Mouse (Mus musculus) heart, adult 2 months (tissue): Measurements from ENCODE around the gene Gm30302.

Source experiments
- CTCF ChIP-seq: fragments of 200-600 bp; IDR thresholded peaks from 2 replicates; pipeline ENCODE4 v1.8.1; 2022; ENCODE audit warnings: antibody characterized with exemption, mild to moderate bottlenecking, moderate library complexity
- EP300 ChIP-seq: fragments of 200-500 bp; IDR thresholded peaks from 2 replicates; pipeline ENCODE4 v1.6.1; 2011; ENCODE audit warnings: low read depth, low read length, control low read depth; ENCODE audit not compliant: insufficient read depth

GRCm38 (mm10) chr13:49814958-49815357 lies 16.2 kb upstream of the Gm30302 start:
- no peak for TF ChIP-seq CTCF
- TF ChIP-seq EP300, result no peak
